Mouse (Mus musculus) heart, adult 2 months (tissue): Measurements from ENCODE around the gene Mybpc1.

Experiments
- CTCF ChIP-seq: fragments of 200-600 bp; IDR thresholded peaks from 2 replicates; pipeline ENCODE4 v1.8.1; 2022; ENCODE audit warnings: antibody characterized with exemption, mild to moderate bottlenecking, moderate library complexity
- EP300 ChIP-seq: fragments of 200-500 bp; IDR thresholded peaks from 2 replicates; pipeline ENCODE4 v1.6.1; 2011; ENCODE audit warnings: low read depth, low read length, control low read depth; ENCODE audit not compliant: insufficient read depth

DNA sequence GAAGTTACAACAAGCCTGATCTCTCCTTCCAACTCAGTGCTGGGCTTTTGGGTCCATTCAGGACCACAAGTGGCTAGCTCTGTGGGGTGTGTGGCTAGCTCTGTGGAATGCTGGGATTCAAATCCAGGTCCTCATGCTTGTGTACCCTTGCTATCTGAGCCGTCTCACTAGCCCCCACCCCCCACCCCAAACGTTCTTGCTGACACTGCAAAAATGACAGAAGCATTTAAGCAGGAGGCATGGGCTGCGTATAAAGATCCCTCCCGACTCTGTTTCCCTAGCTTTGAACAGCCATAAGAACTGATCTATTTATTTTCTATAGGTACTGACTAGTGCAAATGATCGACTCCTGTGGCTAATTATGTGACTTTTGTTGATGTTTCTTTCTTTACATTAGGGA lies 74.3 kb downstream of the Mybpc1 start:
- TF ChIP-seq EP300 = no peak
- TF ChIP-seq CTCF = no peak
